Mouse (Mus musculus): ENCODE measurements at regions not wholly inside any gene's neighbourhood (a gene's known extent, or its start where the extent isn't known, plus 50 kb on each side); places are given as distances from the start of the nearest gene placed in this dataset.

- DNase-seq, result no peak
These were observed 138.4 kb downstream of the Utp6 start for GRCm38 (mm10) chr11:79823631-79824310.

GRCm38 (mm10) chr11:79821986-79822385 lies 140.2 kb downstream of the Utp6 start:
- DNase-seq, result no peak

GRCm38 (mm10) chr11:79815156-79815555 lies 147.0 kb downstream of the Utp6 start:
- no peak for DNase-seq

- DNase-seq, result peak; percentile 50
These were observed 155.2 kb downstream of the Utp6 start for GRCm38 (mm10) chr11:79806911-79807466.

GRCm38 (mm10) chr11:79806417-79806816 lies 155.8 kb downstream of the Utp6 start:
- DNase-seq, result no peak

GRCm38 (mm10) chr11:79805981-79806415 lies 156.2 kb downstream of the Utp6 start:
- no peak for DNase-seq

- no peak for DNase-seq
These were observed 158.2 kb downstream of the Utp6 start for GRCm38 (mm10) chr11:79803971-79804370.

GRCm38 (mm10) chr11:79803006-79803405 lies 159.2 kb downstream of the Utp6 start:
- DNase-seq, result no peak

- DNase-seq, result no peak
These were observed 159.6 kb downstream of the Utp6 start for GRCm38 (mm10) chr11:79802566-79802965.

- DNase-seq, result no peak
These were observed 161.9 kb downstream of the Utp6 start for GRCm38 (mm10) chr11:79800256-79800655.

- no peak for DNase-seq
These were observed 173.9 kb downstream of the Utp6 start for GRCm38 (mm10) chr11:79788251-79788741.

GRCm38 (mm10) chr11:79787766-79788165 lies 174.4 kb downstream of the Utp6 start:
- DNase-seq, result no peak

- no peak for DNase-seq
These were observed 178.1 kb downstream of the Utp6 start for GRCm38 (mm10) chr11:79784071-79784470.

- no peak for DNase-seq
These were observed 180.2 kb downstream of the Utp6 start for GRCm38 (mm10) chr11:79781966-79782365.

- no peak for DNase-seq
These were observed 182.4 kb downstream of the Utp6 start for GRCm38 (mm10) chr11:79779756-79780155.

- no peak for DNase-seq
These were observed 183.7 kb downstream of the Utp6 start for GRCm38 (mm10) chr11:79778522-79778921.

GRCm38 (mm10) chr11:79777988-79778387 lies 184.2 kb downstream of the Utp6 start:
- DNase-seq, result no peak

GRCm38 (mm10) chr11:79776577-79776976 lies 185.6 kb downstream of the Rab11fip4 start:
- DNase-seq, result no peak

- DNase-seq, result no peak
These were observed 182.7 kb downstream of the Rab11fip4 start for GRCm38 (mm10) chr11:79773755-79774154.

GRCm38 (mm10) chr11:79771431-79771830 lies 180.4 kb downstream of the Rab11fip4 start:
- DNase-seq, result no peak

GRCm38 (mm10) chr11:79767111-79767510 lies 176.1 kb downstream of the Rab11fip4 start:
- no peak for DNase-seq

- DNase-seq, result no peak
These were observed 175.0 kb downstream of the Rab11fip4 start for GRCm38 (mm10) chr11:79766036-79766435.

GRCm38 (mm10) chr11:79765396-79765795 lies 174.4 kb downstream of the Rab11fip4 start:
- DNase-seq, result no peak

- DNase-seq, result no peak
These were observed 173.0 kb downstream of the Rab11fip4 start for GRCm38 (mm10) chr11:79764026-79764425.

GRCm38 (mm10) chr11:79762654-79763053 lies 171.6 kb downstream of the Rab11fip4 start:
- DNase-seq, result no peak
